Mouse (Mus musculus) adrenal gland, postnatal 36 days (tissue): ENCODE data around the gene Olfr1277. TPM values are rescaled to one million over a fixed set of nuclear protein-coding genes. Genes with fewer than 3 reads are reported as not detected.

Experiments used
- DNase-seq, 2 experiments: peaks; one replicate each; pipeline ENCODE4 v3.0.0; 2021; ENCODE audit warnings: mixed read lengths in 1 of 2
- long read RNA-seq, 2 experiments: library from polyadenylated mRNA; stranded (forward); transcript quantifications; one replicate each; pipeline ENCODE4 v2.0.0; 2021; ENCODE audit warnings: borderline sequencing depth in 2 of 2
- total RNA-seq, 2 experiments: library from RNA; stranded (reverse); gene quantifications; 2 replicates each; pipeline ENCODE4 v1.2.3; 2021

Gene Olfr1277
- not detected for total RNA-seq
- long read RNA-seq, experiment 1 = 0 reads
- long read RNA-seq, experiment 2 = 0 reads

DNA sequence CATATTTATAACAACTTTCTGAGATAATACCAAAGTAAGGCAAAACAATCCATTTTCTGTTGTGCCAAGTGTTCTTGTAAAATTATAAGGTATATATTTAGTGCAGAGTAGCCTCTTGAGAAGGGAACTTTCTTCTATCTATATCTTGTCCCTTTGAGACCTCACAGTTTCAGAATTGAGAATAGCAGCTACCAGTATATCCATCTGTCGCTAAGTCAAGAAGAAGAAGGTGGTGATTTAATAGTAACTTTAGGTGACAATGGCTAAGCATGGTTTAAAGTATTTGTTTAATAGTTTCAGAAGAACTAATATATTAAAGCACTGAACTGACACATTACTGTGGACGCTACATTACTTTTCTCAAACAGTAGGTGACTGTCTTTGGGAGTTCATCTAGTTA lies at the start of gene Olfr1277:
Gene Olfr1277 (minus strand): TSS at position 101 of the 400 bp plus-strand sequence.
- DNase-seq = no peak

DNA sequence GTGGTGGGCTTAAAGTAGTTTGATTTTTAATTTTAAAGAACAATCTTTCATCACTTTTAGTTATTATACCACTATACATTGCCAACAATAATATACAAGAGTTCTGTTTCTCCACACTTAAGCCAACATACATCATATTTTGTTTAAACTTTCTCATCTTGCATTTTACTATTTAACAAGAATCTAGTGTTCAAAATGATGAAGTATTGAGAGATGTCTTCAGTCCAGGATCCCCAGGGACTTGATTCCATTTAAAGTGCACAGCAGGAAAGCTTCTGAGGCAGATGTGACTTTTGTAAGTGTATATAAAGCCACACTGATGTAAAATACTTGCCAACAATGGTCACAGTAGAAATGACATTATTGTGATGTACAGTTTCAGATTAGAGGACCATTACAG lies 39.8 kb upstream of the Olfr1277 start, which contains the start of gene Olfr1280:
Gene Olfr1280 (plus strand): TSS at position 301 of the 400 bp plus-strand sequence.
- no peak for DNase-seq

DNA sequence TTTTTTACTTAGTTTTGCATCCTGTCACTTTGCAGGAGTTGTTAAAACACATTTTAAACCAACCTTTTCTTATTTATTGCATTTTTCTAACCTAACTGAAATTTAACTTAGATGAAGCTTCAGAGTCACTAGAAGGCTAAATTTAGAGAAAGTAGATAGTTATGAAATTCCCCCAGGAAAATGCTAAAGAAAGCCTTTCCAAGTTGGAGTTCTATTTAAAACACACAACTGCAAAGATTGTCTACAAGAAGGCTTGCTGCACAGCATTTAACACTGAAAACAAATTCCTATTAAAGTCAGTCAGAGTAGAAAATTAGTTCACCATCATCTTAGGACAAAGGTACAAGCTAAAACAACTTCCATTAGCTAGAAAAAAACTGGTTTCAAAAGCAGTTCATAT lies 26.5 kb upstream of the Olfr1277 start, which contains the start of gene Olfr1279:
Gene Olfr1279 (plus strand): TSS at position 262 of the 400 bp plus-strand sequence.
- no peak for DNase-seq

DNA sequence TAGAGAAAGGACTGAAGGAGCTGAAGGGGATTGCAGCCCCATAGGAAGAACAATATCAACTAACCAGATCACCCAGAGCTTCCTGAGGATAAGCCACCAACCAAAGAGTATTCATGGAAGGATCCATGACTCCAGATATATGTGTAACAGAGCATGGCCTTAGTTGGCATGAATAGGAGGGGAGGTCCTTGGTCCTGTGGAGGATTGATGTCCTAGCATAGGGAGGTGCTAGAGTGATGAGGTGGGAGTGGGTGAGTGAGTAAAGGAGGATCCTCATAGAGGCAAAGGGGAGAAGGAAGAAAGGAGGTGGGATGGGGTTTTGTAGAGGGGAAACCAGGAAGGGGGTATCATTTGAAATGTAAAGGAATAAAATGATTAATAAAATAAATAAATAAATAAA lies 24.6 kb upstream of the Olfr1277 start:
- no peak for DNase-seq

DNA sequence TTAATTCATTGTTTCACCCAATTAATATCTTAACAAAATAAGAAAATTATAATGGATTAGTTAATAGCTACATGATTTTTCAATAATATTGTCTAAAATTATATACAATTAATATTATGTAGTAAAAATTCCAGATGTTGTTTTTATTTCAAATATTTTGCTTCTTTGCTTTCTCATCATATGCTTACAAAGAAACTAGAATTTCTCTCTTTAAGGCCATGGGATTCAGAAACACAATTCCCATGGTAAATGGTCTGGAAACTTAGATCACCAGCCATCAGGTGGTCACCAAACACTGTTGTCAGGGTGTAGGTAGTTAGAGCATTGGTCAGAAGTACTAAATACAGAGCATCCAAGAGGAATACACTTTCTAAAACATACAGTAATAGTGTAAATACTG lies 15.9 kb upstream of the Olfr1277 start, which contains the start of gene Olfr1278:
Gene Olfr1278 (plus strand): TSS at position 301 of the 400 bp plus-strand sequence.
- no peak for DNase-seq

DNA sequence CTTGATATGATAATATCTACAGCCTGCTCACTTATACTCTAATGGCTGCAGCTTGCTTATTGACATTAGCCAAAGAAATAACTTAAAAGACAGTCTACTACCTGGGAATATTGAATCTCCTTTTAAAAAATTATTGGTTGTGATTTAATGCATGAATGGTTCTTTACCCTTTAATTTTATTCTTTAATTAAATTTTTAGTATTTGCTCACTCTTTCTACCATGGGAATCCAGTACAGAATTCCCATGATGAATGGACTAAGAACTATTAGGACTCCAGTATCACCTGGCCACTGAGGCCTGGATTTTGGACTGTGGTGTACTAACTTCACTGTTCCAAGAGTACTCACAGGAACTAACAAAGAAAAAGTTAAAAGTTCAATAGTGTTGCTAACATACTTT lies 19.7 kb downstream of the Olfr1277 start, which contains the start of gene Olfr1276:
Gene Olfr1276 (plus strand): TSS at position 301 of the 400 bp plus-strand sequence.
- DNase-seq = no peak

DNA sequence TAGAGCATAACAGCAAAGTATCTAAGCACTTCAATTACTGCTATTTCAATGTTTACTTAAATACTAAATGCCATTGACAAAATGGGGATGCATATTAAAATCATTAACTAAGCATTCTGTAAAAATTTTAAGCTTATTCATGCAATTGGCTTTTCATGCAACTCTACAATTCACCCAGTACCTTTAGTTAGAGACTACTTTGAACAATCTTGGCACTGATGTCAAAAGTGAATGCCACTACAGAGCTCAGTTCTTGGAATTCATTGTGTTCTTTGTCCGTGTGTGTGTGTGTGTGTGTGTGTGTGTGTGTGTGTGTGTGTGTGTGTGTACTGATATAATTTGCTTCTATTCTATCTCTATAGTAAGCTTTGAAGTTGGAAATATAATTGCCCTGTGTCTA lies 38.7 kb downstream of the Olfr1277 start, which contains the start of gene Olfr1275:
Gene Olfr1275 (minus strand): TSS at position 101 of the 400 bp plus-strand sequence.
- DNase-seq = no peak

DNA sequence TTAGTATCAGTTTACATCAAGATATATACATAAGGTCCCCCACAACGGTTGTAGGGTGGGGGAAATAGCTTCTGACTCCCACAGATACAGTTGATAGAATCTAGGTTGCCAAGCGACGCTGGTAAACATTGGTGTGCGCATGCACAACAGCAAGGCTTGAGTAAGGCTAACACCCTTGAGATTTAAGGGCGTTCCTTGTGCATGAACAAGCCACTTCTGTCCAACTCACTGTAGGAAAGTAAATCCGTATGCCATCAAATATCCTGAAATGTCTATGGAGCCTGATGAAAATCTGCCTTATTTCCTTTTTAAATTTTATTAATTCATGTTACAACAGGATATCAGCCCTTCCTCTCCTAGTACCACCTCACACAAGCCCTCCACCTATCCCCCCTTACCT lies 44.4 kb downstream of the Olfr1277 start, which contains the start of gene 4930430A15Rik:
Gene 4930430A15Rik (minus strand): TSS at position 101 of the 400 bp plus-strand sequence.
- no peak for DNase-seq

Other genes with a start within 250 kb of the Olfr1277 start
- not detected for gene Gm13941, start 168.1 kb downstream of the Olfr1277 start, total RNA-seq
- gene Gm15130, start 121.2 kb downstream of the Olfr1277 start, total RNA-seq = not detected
- not detected for gene 4930430A15Rik, start 44.5 kb downstream of the Olfr1277 start, total RNA-seq
- gene Olfr1275, start 38.8 kb downstream of the Olfr1277 start, total RNA-seq = not detected
- not detected for gene Olfr1276, start 19.6 kb downstream of the Olfr1277 start, total RNA-seq
- not detected for gene Olfr1278, start 16.0 kb upstream of the Olfr1277 start, total RNA-seq
- not detected for gene Olfr1279, start 26.5 kb upstream of the Olfr1277 start, total RNA-seq
- not detected for gene Olfr1280, start 39.9 kb upstream of the Olfr1277 start, total RNA-seq
- gene Olfr1281, start 52.4 kb upstream of the Olfr1277 start, total RNA-seq = not detected
- gene Olfr1282, start 62.0 kb upstream of the Olfr1277 start, total RNA-seq = not detected
- not detected for gene Olfr1283, start 92.7 kb upstream of the Olfr1277 start, total RNA-seq
- not detected for gene Olfr1284, start 101.4 kb upstream of the Olfr1277 start, total RNA-seq
- gene Olfr1286, start 149.0 kb upstream of the Olfr1277 start, total RNA-seq = not detected
- not detected for gene Olfr1287, start 175.0 kb upstream of the Olfr1277 start, total RNA-seq
- not detected for gene Olfr1288, start 200.0 kb upstream of the Olfr1277 start, total RNA-seq
- gene Olfr1289, start 206.7 kb upstream of the Olfr1277 start, total RNA-seq = not detected
- not detected for gene Olfr1290, start 219.7 kb upstream of the Olfr1277 start, total RNA-seq
- gene Olfr1291-ps1, start 223.1 kb upstream of the Olfr1277 start, total RNA-seq = not detected